Mouse (Mus musculus) megakaryocyte, embryonic 14.5 days (primary cell): ENCODE results near the gene Dpy19l3. TPM values are rescaled to one million over a fixed set of nuclear protein-coding genes. Genes with fewer than 3 reads are reported as not detected.

Source experiments
- H3K27me3 ChIP-seq: replicated peaks from 2 replicates; pipeline ENCODE3; 2012; ENCODE audit warnings: inconsistent platforms
- H3K36me3 ChIP-seq: replicated peaks from 2 replicates; pipeline ENCODE3; 2012; ENCODE audit warnings: low read length, inconsistent platforms, mixed read lengths
- H3K4me1 ChIP-seq: 2 replicates; pipeline ENCODE4 v1.6.1; 2012; ENCODE audit warnings: inconsistent platforms
- H3K4me3 ChIP-seq: replicated peaks from 2 replicates; pipeline ENCODE3; 2012; ENCODE audit warnings: moderate library complexity, mild to moderate bottlenecking, inconsistent platforms
- H3K9me3 ChIP-seq: 2 replicates; pipeline ENCODE4 v1.6.1; 2012; ENCODE audit warnings: inconsistent platforms
- FLI1 ChIP-seq: IDR thresholded peaks from 2 replicates; pipeline ENCODE4 v1.6.1; 2012; ENCODE audit warnings: low read length, inconsistent platforms, mixed read lengths
- GATA1 ChIP-seq: IDR thresholded peaks from 3 replicates; pipeline ENCODE4 v1.6.1; 2012; ENCODE audit warnings: mixed read lengths, low read length, inconsistent platforms, borderline replicate concordance
- polyA plus RNA-seq: library from polyadenylated mRNA; stranded (reverse); fragments of >175 nt; gene quantifications from 2 replicates; pipeline ENCODE4 v1.2.3, GENCODE M21; 2012; ENCODE audit warnings: low replicate concordance; ENCODE audit not compliant: insufficient read depth

Gene Dpy19l3
- polyA plus RNA-seq, 1 experiment, result 5.1 TPM

- Histone ChIP-seq H3K36me3 (peaks cover 43% of the 10 kb centered on the region), H3K9me3 (no peaks in the 10 kb centered on the region), H3K27me3 (no peaks in the 10 kb centered on the region), H3K4me1 (peaks cover 7% of the 10 kb centered on the region), H3K4me3 (no peak overlapping the region)
- TF ChIP-seq FLI1 (no peak), GATA1 (no peak)
These were observed 46.2 kb downstream of the Dpy19l3 start for GRCm38 (mm10) chr7:35708101-35708500.

GRCm38 (mm10) chr7:35699005-35699404 lies 55.2 kb downstream of the Dpy19l3 start:
- Histone ChIP-seq H3K36me3 (peaks cover 36% of the 10 kb centered on the region), H3K9me3 (no peaks in the 10 kb centered on the region; the same call in 1 of the 2 replicates), H3K27me3 (no peaks in the 10 kb centered on the region), H3K4me1 (no peaks in the 10 kb centered on the region), H3K4me3 (no peak overlapping the region)
- TF ChIP-seq FLI1, result no peak
- no peak for TF ChIP-seq GATA1

- Histone ChIP-seq H3K27me3 (no peaks in the 10 kb centered on the region), H3K9me3 (no peaks in the 10 kb centered on the region; the same call in 1 of the 2 replicates), H3K36me3 (peaks cover 27% of the 10 kb centered on the region), H3K4me3 (no peak overlapping the region), H3K4me1 (no peaks in the 10 kb centered on the region)
- TF ChIP-seq GATA1 (no peak), FLI1 (no peak)
These were observed 56.2 kb downstream of the Dpy19l3 start for GRCm38 (mm10) chr7:35698073-35698472.

GRCm38 (mm10) chr7:35692641-35693040 lies 61.6 kb downstream of the Dpy19l3 start:
- Histone ChIP-seq H3K4me1 (0 out of 2 replicates have a peak, but pooled peaks cover 2% of the 10 kb centered on the region), H3K27me3 (no peaks in the 10 kb centered on the region), H3K4me3 (no peak overlapping the region), H3K9me3 (no peaks in the 10 kb centered on the region), H3K36me3 (peaks cover 44% of the 10 kb centered on the region)
- TF ChIP-seq FLI1 (no peak), GATA1 (no peak)

GRCm38 (mm10) chr7:35692117-35692516 lies 62.1 kb downstream of the Dpy19l3 start:
- Histone ChIP-seq H3K9me3 (no peaks in the 10 kb centered on the region), H3K4me1 (0 out of 2 replicates have a peak, but pooled peaks cover 4% of the 10 kb centered on the region), H3K36me3 (peaks cover 44% of the 10 kb centered on the region), H3K27me3 (no peaks in the 10 kb centered on the region), H3K4me3 (no peak overlapping the region)
- TF ChIP-seq GATA1 (no peak), FLI1 (no peak)

- H3K27me3 ChIP-seq, result no peaks in the 10 kb centered on the region
- H3K36me3 ChIP-seq, result peaks cover 37% of the 10 kb centered on the region
- no peaks in the 10 kb centered on the region for H3K9me3 ChIP-seq
- TF ChIP-seq GATA1 (no peak), FLI1 (no peak)
- 0 out of 2 replicates have a peak, but pooled peaks cover 4% of the 10 kb centered on the region for H3K4me1 ChIP-seq
- no peak overlapping the region for H3K4me3 ChIP-seq
These were observed 65.4 kb downstream of the Dpy19l3 start for GRCm38 (mm10) chr7:35688781-35689349.

- Histone ChIP-seq H3K36me3 (peaks cover 37% of the 10 kb centered on the region), H3K27me3 (no peaks in the 10 kb centered on the region), H3K4me3 (no peak overlapping the region), H3K9me3 (no peaks in the 10 kb centered on the region), H3K4me1 (0 out of 2 replicates have a peak, but pooled peaks cover 4% of the 10 kb centered on the region)
- TF ChIP-seq FLI1, result no peak
- no peak for TF ChIP-seq GATA1
These were observed 66.0 kb downstream of the Dpy19l3 start for GRCm38 (mm10) chr7:35688276-35688675.

GRCm38 (mm10) chr7:35687229-35687628 lies 67.0 kb downstream of the Dpy19l3 start:
- Histone ChIP-seq H3K9me3 (no peaks in the 10 kb centered on the region), H3K36me3 (peaks cover 30% of the 10 kb centered on the region), H3K4me3 (no peak overlapping the region), H3K27me3 (no peaks in the 10 kb centered on the region), H3K4me1 (0 out of 2 replicates have a peak, but pooled peaks cover 4% of the 10 kb centered on the region)
- TF ChIP-seq GATA1 (no peak), FLI1 (no peak)

GRCm38 (mm10) chr7:35686756-35687155 lies 67.5 kb downstream of the Dpy19l3 start:
- H3K27me3 ChIP-seq, result no peaks in the 10 kb centered on the region
- 0 out of 2 replicates have a peak, but pooled peaks cover 4% of the 10 kb centered on the region for H3K4me1 ChIP-seq
- TF ChIP-seq FLI1 (no peak), GATA1 (no peak)
- peaks cover under 1% of the 10 kb centered on the region; the same call in 1 of the 2 replicates for H3K9me3 ChIP-seq
- H3K4me3 ChIP-seq, result no peak overlapping the region
- peaks cover 27% of the 10 kb centered on the region for H3K36me3 ChIP-seq

- H3K27me3 ChIP-seq, result no peaks in the 10 kb centered on the region
- peaks cover 4% of the 10 kb centered on the region for H3K9me3 ChIP-seq
- no peak for TF ChIP-seq GATA1
- no peak for TF ChIP-seq FLI1
- H3K4me1 ChIP-seq, result 0 out of 2 replicates have a peak, but pooled peaks cover 4% of the 10 kb centered on the region
- H3K36me3 ChIP-seq, result peaks cover 21% of the 10 kb centered on the region
- H3K4me3 ChIP-seq, result no peak overlapping the region
These were observed 68.0 kb downstream of the Dpy19l3 start for GRCm38 (mm10) chr7:35686216-35686615.
